11 mouse cellular contexts compared by ENCODE assay signal in the genomic region with DNA sequence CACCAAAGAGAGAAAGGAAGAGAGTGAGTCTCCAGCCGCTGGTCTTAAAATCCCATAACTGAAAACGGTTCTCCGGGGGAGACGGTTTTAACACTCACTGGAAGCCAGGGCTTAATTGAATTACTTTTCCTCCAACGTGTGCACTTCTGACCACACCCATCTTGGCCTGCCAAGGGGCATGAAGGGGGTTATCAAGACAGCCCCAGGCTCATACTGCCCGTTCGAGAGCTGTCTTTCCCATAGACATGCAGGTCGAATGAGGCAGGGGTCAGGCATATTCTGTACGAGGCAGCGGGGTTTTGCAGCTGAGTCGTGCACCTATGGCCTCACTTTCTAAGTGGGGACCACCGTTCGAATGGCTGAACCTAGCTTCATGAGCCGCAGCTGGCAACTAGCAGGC.
"Had no signal": no experiment of that assay in that cellular context is flagged by ENCODE, and none has a peak within 500 bp of the region (broad histone marks: within the 10 kb centered on the region; RNA-seq: fewer than 3 reads in every experiment).

No protein-coding gene starts in this region.

- H3K27ac ChIP-seq: kidney, embryonic 15.5 days; left cerebral cortex, adult 2 months; limb, embryonic 10.5 days; liver, embryonic 15.5 days; stomach, postnatal 0 days had no signal

- H3K9me3 ChIP-seq: kidney, embryonic 15.5 days; limb, embryonic 10.5 days; liver, embryonic 15.5 days had no signal

- H3K4me2 ChIP-seq: kidney, embryonic 15.5 days; liver, embryonic 11.5 days; liver, embryonic 15.5 days had no signal

- ATAC-seq: lung, postnatal 0 days had no signal

- H3K4me3 ChIP-seq: kidney, embryonic 15.5 days; left cerebral cortex, adult 2 months; limb, embryonic 10.5 days; liver, embryonic 15.5 days had no signal

- H3K9ac ChIP-seq: kidney, embryonic 15.5 days; liver, embryonic 15.5 days had no signal

- DNase-seq: kidney, postnatal 25 days; lung, adult 2 months; lung, postnatal 36 days; thymus, postnatal 4 days had no signal

- H3K4me1 ChIP-seq: liver, embryonic 15.5 days had no signal

- H3K27me3 ChIP-seq: kidney, embryonic 15.5 days; liver, embryonic 15.5 days had no signal

- H3K36me3 ChIP-seq: kidney, embryonic 15.5 days; limb, embryonic 10.5 days; liver, embryonic 15.5 days had no signal
